Mouse (Mus musculus) hindbrain, embryonic 16.5 days (tissue): ENCODE measurements around the gene Dock9. TPM values are rescaled to one million over a fixed set of nuclear protein-coding genes. Genes with fewer than 3 reads are reported as not detected.
"Not testable (repeated sequence)": the region's sequence is repeated elsewhere in the genome, so short reads cannot be mapped to it uniquely, and the experiment has no call there.

Source experiments
- ATAC-seq: fragments of 200-750 bp; cut with Nextera tagmentation; 2 replicates; pipeline ENCODE4 v1.8.0; 2017; ENCODE audit warnings: moderate TSS enrichment, moderate library complexity
- H3K27ac ChIP-seq: fragments of 300-500 bp; sonication (generic); 2 replicates; pipeline ENCODE4 v1.5.1; 2014; ENCODE audit warnings: low read depth, mild to moderate bottlenecking, control low read depth, low read length, moderate library complexity
- H3K27me3 ChIP-seq: fragments of 300-500 bp; sonication (generic); replicated peaks from 2 replicates; pipeline ENCODE4 v1.6.1; 2014; ENCODE audit warnings: low read length; ENCODE audit not compliant: control insufficient read depth, insufficient read depth
- H3K36me3 ChIP-seq: fragments of 300-500 bp; sonication (generic); 2 replicates; pipeline ENCODE4 v1.6.1; 2014; ENCODE audit warnings: mild to moderate bottlenecking, low read length, moderate library complexity, mixed read lengths; ENCODE audit not compliant: control insufficient read depth, insufficient read depth
- H3K4me1 ChIP-seq: fragments of 300-500 bp; sonication (generic); 2 replicates; pipeline ENCODE4 v1.6.1; 2014; ENCODE audit warnings: low read depth, low read length; ENCODE audit not compliant: control insufficient read depth, insufficient read depth
- H3K4me2 ChIP-seq: fragments of 300-500 bp; sonication (generic); 2 replicates; pipeline ENCODE4 v1.6.1; 2014; ENCODE audit warnings: mild to moderate bottlenecking, low read length, control low read depth, moderate library complexity
- H3K4me3 ChIP-seq: fragments of 300-500 bp; sonication (generic); 2 replicates; pipeline ENCODE4 v1.5.1; 2014; ENCODE audit warnings: mild to moderate bottlenecking, low read length, control low read depth, moderate library complexity
- H3K9ac ChIP-seq: fragments of 300-500 bp; sonication (generic); 2 replicates; pipeline ENCODE4 v1.6.1; 2014; ENCODE audit warnings: low read depth, mild to moderate bottlenecking, control low read depth, low read length, moderate library complexity
- H3K9me3 ChIP-seq: fragments of 300-500 bp; sonication (generic); 2 replicates; pipeline ENCODE4 v1.6.1; 2014; ENCODE audit warnings: mild to moderate bottlenecking, low read length, moderate library complexity; ENCODE audit not compliant: control insufficient read depth
- WGBS: fragments of 180-500 bp; shearing (Covaris S2); extraction: QIAGEN DNeasy Blood & Tissue Kit; methylation state at CpG from one replicate; pipeline ENCODE4 v1.1.7; 2014; 5-methylcytosine and 5-hydroxymethylcytosine counted together
- polyA plus RNA-seq: library from polyadenylated mRNA; unstranded; fragments of >200 nt; fragmentation: Nextera tagmentation; extraction: Ambion mirVana; gene quantifications from 2 replicates; pipeline ENCODE4 v1.2.1, GENCODE M21; 2015

Gene Dock9
- polyA plus RNA-seq, 1 experiment from 2014 or later: 13.4 TPM

DNA sequence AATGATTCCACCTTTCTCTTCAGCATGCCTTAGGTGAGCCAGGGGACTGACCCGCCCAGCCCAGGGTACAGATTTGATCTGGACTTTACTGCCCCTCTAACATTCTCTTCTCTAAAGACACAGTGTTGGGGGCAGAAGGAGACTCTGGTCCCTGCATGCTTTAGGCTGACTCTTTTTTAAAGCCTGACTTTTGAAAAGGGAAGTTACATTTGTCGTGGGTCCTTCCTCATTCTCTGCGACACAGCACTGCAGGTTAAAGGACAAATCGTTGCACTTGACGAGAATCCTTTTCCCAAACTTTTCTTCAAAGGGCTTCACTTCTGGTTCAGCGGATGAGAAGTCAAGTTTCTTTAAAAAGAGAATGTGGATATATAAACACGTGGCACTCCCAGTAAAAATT is 156.4 kb downstream of the Dock9 start:
- Histone ChIP-seq H3K4me2 (no peak overlapping the region), H3K4me3 (no peak overlapping the region), H3K9ac (no peak overlapping the region), H3K4me1 (no peaks in the 10 kb centered on the region), H3K9me3 (no peaks in the 10 kb centered on the region), H3K36me3 (peaks cover 17% of the 10 kb centered on the region), H3K27ac (no peak overlapping the region), H3K27me3 (no peaks in the 10 kb centered on the region)
- no peak for ATAC-seq
- 82% methylated on average over 7 of the region's 7 CpGs for WGBS

DNA sequence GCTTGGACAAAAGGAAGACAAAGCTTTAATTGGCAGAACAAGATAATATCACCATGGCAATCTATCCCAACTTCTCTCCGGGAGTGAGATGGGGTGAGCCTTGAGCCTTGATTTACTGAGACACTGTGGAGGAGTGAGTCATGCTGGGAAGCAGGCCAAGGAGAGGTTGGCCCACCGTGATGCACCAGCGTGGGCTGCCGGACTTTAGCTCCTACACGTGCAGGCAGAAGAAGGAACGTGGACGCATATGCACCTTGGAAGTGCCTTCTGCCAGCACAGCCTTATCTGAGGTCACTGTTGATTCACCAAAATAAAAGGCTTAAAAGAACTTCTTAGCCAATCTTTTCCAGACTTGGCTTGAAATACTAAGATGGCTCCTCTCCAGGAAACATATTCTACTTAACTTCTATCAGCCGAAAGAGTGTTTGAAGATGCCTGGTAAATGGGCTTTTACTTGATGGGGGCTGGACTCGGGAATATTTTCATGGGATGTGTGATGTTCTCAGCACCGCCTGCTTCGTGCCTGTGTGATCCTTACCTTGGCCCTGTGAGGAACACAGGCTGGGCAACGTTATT is 160.6 kb downstream of the Dock9 start:
- WGBS: 88% methylated on average over 12 of the region's 12 CpGs
- H3K9ac ChIP-seq: no peak overlapping the region
- no peak for ATAC-seq

DNA sequence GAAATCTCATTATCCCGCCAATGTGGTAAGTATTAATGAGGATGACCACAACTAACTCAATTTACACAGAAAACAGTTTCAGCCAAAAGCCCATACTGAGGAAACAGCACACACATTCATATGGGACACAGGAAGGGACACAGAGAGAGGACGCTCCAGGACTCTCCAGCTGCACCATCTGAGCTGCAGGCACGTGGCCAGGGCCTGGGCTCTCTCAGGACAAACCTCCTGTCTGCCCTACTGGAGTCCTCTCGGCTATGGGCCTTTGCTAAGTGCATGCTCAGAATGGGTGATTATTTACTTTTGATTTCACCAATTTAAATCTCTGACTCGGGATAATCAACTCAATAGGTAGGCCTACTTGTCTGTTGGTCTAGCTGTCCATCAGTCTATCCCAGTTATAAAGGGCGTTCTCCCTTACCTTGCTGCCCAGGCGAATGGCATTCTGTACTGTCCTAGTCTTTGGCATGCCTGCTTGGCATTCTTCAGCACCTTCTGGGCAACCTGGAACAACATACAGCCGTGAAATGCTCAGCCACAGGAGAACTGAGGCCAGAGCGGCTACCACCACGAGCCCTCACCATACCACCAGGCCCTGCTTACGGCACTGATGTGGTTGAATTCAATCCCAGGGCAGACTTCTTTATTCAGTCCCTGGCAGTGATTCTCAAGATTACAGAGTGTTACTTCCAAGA is 162.8 kb downstream of the Dock9 start:
- Histone ChIP-seq H3K36me3 (peaks cover 17% of the 10 kb centered on the region), H3K4me2 (no peak overlapping the region), H3K9me3 (no peaks in the 10 kb centered on the region), H3K4me3 (no peak overlapping the region), H3K4me1 (no peaks in the 10 kb centered on the region), H3K27ac (no peak overlapping the region), H3K9ac (no peak overlapping the region), H3K27me3 (no peaks in the 10 kb centered on the region)
- 0 out of 2 replicates have a peak, but pooled peaks have one; percentile 42 for ATAC-seq
- 87% methylated on average over 11 of the region's 11 CpGs for WGBS

More for the DNA sequence above, 160.6 kb downstream of the Dock9 start:
- H3K27ac ChIP-seq: no peak overlapping the region
- no peak overlapping the region for H3K4me2 ChIP-seq
- no peaks in the 10 kb centered on the region for H3K9me3 ChIP-seq
- H3K36me3 ChIP-seq: peaks cover 17% of the 10 kb centered on the region
- H3K27me3 ChIP-seq: no peaks in the 10 kb centered on the region
- H3K4me1 ChIP-seq: no peaks in the 10 kb centered on the region
- H3K4me3 ChIP-seq: no peak overlapping the region

DNA sequence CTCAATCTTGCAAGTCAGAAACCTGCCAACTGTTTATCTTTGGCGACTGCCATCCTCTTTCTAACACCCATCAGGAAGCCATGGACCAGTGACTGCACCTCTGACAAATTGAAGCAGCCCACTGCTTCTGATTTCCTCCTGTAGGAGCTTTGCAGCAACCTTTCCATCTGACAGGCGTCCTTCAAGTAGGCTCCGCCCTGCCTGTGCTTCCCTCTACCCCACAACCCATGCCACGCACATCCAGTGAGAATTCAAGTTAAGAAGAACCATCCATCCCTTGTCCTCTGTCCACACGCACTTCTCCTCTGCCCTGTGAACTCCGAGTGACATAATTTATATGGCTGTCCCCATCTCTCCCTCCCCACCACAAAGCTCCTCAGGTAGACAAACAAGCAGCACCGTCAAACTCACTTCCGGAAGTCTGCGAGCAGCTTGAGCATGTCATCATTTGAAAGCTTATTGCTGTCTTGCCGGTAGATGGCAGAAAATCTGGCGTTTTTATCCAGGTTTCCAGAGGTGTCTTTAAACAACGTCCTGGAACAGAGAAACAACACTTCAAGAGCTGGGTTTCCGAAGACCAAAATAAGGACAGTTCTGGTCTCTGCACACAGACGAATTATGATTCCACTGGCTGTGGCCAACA is 163.4 kb downstream of the Dock9 start:
- H3K27ac ChIP-seq: no peak overlapping the region
- H3K4me2 ChIP-seq: no peak overlapping the region
- H3K27me3 ChIP-seq: no peaks in the 10 kb centered on the region
- WGBS: 83% methylated on average over 14 of the region's 14 CpGs
- no peak overlapping the region for H3K9ac ChIP-seq
- no peak overlapping the region for H3K4me3 ChIP-seq
- no peaks in the 10 kb centered on the region for H3K4me1 ChIP-seq
- ATAC-seq: no peak
- H3K9me3 ChIP-seq: no peaks in the 10 kb centered on the region
- H3K36me3 ChIP-seq: peaks cover 13% of the 10 kb centered on the region

DNA sequence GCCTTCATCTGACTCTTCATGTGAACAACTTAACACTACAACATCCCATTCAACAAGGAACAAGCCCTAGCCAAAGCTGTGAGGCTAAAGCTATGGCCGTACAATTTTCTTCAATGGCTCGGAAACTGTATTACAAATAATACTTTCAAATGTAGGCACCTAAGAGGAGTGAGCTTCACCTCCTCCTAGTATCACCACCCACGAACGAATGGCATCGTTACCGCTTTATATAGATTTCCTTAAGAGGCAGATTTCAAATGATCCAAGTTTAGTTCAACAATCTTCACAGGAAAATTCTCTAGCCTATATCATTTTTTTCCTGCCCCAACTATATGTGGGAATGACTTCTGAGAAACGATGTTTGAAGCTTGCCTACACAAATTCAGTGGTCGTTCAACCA is 165.7 kb downstream of the Dock9 start:
- Histone ChIP-seq H3K4me1 (no peaks in the 10 kb centered on the region), H3K36me3 (no peaks in the 10 kb centered on the region; the same call in 1 of the 2 replicates), H3K9ac (no peak overlapping the region), H3K27ac (no peak overlapping the region), H3K4me3 (no peak overlapping the region), H3K9me3 (no peaks in the 10 kb centered on the region), H3K4me2 (no peak overlapping the region), H3K27me3 (no peaks in the 10 kb centered on the region)
- WGBS: 94% methylated on average over 8 of the region's 8 CpGs
- ATAC-seq: no peak

DNA sequence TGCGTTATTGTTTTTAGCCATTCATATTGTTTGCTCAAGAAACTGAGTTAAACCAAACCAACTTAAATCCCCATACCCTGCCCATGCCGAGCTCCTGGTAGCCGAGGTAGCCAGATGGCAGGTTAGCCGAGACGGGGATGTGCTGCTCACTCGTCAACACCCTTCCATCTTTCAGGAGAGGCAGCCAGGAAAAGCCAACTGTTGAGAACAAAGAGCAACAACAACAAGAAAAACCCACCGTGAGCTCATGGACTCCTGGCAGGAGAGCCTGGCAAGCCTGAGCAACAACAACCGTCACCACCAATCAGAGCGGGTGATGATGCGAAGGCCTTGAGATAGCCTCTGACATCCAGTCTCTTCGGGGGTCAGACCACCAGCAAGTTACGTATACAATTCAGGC is 170.9 kb downstream of the Dock9 start:
- Histone ChIP-seq H3K36me3 (peaks cover 10% of the 10 kb centered on the region), H3K4me2 (no peak overlapping the region), H3K27me3 (no peaks in the 10 kb centered on the region), H3K27ac (no peak overlapping the region), H3K9ac (no peak overlapping the region), H3K9me3 (no peaks in the 10 kb centered on the region), H3K4me3 (no peak overlapping the region), H3K4me1 (no peaks in the 10 kb centered on the region)
- 87% methylated on average over 12 of the region's 12 CpGs for WGBS
- ATAC-seq: no peak

DNA sequence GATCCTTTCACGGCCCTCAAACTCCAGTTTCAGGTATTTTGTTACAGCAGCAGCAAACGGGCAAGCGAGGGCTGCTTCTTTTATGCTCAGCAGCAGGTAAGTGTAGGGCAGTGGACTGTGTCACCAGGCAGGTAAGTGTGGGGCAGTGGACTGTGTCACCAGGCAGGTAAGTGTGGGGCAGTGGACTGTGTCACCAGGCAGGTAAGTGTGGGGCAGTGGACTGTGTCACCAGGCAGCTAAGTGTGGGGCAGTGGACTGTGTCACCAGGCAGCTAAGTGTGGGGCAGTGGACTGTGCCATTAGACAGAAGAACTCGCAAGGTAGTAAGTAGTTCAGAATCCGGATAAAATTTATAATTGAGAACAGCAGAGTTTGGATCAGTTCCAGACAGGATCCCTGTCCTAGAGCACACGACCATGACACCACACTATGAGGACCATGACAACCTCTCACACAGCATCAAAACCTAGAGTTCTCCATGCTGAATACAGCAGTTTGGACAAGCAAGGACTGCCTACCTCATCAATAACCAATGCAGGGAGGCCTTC is 173.6 kb downstream of the Dock9 start:
- H3K4me3 ChIP-seq, H3K9me3 ChIP-seq, H3K4me1 ChIP-seq, H3K4me2 ChIP-seq, H3K27me3 ChIP-seq, H3K27ac ChIP-seq, ATAC-seq, H3K9ac ChIP-seq: not testable (repeated sequence)
- H3K36me3 ChIP-seq: peaks cover 10% of the 10 kb centered on the region
- WGBS: 93% methylated on average over 6 of the region's 6 CpGs

DNA sequence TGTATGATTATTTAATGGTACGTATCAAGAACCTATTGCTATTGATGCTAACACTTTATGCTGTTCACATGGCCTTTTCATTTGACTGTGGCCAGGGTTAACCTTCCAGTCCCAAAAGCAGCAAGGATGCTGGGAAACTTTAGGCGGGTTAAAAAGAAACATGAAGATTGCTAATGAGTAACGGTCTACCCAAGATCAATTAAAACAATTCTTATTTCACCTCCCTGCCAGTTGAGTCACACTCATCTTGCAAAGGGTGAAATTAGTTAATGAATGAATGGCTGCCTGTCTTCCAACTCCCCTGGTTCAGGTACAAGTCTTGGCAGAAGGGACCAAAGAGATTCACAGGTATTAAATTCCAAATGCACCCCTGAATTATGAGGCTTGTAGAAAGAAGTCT is 175.8 kb downstream of the Dock9 start:
- Histone ChIP-seq H3K36me3 (peaks cover 10% of the 10 kb centered on the region), H3K9ac (no peak overlapping the region), H3K4me2 (no peak overlapping the region), H3K27ac (no peak overlapping the region), H3K9me3 (no peaks in the 10 kb centered on the region), H3K4me1 (no peaks in the 10 kb centered on the region), H3K4me3 (no peak overlapping the region), H3K27me3 (no peaks in the 10 kb centered on the region)
- ATAC-seq: no peak
- 95% methylated on average over 3 of the region's 3 CpGs for WGBS

DNA sequence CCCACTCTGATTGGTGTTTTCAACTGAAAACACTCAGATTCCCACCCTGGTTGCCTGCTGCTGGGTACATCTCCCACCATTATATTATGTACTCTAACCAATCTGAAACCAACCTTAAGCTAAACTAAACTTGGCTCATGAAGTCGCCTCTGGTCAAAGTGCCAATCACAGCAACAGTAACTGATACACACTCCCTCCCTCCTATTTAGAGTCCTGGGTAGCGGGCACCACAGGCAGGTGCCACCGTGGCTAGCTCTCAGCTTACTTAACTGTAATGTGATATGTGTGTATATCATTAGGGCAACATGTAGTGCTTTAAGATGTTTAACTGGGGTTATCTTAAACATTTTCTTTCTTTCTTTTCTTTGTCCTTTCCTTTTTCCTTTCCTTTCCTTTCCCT is 177.1 kb downstream of the Dock9 start:
- peaks cover 7% of the 10 kb centered on the region for H3K36me3 ChIP-seq
- no peak for ATAC-seq
- no peaks in the 10 kb centered on the region for H3K27me3 ChIP-seq
- no peak overlapping the region for H3K27ac ChIP-seq
- no peak overlapping the region for H3K4me2 ChIP-seq
- H3K9me3 ChIP-seq: no peaks in the 10 kb centered on the region
- H3K9ac ChIP-seq: no peak overlapping the region
- no peak overlapping the region for H3K4me3 ChIP-seq
- WGBS: 90% methylated on average over 3 of the region's 3 CpGs
- H3K4me1 ChIP-seq: no peaks in the 10 kb centered on the region
